Mouse (Mus musculus) embryonic fibroblast, embryonic 13.5 days (primary cell): ENCODE data around the gene Aacs. TPM values are rescaled to one million over a fixed set of nuclear protein-coding genes. Genes with fewer than 3 reads are reported as not detected.
A peak's percentile ranks its signal among the peaks of the same experiment; 100 is the strongest.

Source experiments
- H3K27ac ChIP-seq: 2 replicates; pipeline ENCODE4 v1.5.1; 2012; ENCODE audit warnings: low read length, control low read depth, inconsistent platforms; ENCODE audit not compliant: insufficient read depth
- H3K4me1 ChIP-seq: 2 replicates; pipeline ENCODE4 v1.6.1; 2011; ENCODE audit warnings: low read length; ENCODE audit not compliant: control insufficient read depth, insufficient read depth
- H3K4me3 ChIP-seq: 2 replicates; pipeline ENCODE4 v1.5.1; 2011; ENCODE audit warnings: mild to moderate bottlenecking, control low read depth, low read length; ENCODE audit not compliant: insufficient read depth
- CTCF ChIP-seq: IDR thresholded peaks from 2 replicates; pipeline ENCODE4 v1.5.1; 2011; ENCODE audit warnings: mild to moderate bottlenecking, control low read depth, low read length, moderate library complexity, borderline replicate concordance; ENCODE audit not compliant: insufficient read depth
- POLR2A ChIP-seq: IDR thresholded peaks from 2 replicates; pipeline ENCODE4 v1.6.1; 2011; ENCODE audit warnings: low read depth, mild to moderate bottlenecking, control low read depth, low read length, moderate library complexity
- polyA plus RNA-seq: library from polyadenylated mRNA; stranded (reverse); fragments of >200 nt; gene quantifications from 2 replicates; pipeline ENCODE4 v1.2.4, GENCODE M21; 2011; ENCODE audit warnings: low read depth; ENCODE audit not compliant: missing spikeins, insufficient read length

Gene Aacs
- polyA plus RNA-seq, 1 experiment = 40.7 TPM

GRCm38 (mm10) chr5:125443915-125444314 lies 31.7 kb upstream of the Aacs start:
- no peak for TF ChIP-seq CTCF
- TF ChIP-seq POLR2A = no peak
- Histone ChIP-seq H3K27ac (no peak overlapping the region), H3K4me3 (no peak overlapping the region), H3K4me1 (peaks cover 5% of the 10 kb centered on the region; the same call in 1 of the 2 replicates)

- H3K4me1 ChIP-seq = peaks cover 7% of the 10 kb centered on the region; the same call in 1 of the 2 replicates
- no peak overlapping the region for H3K27ac ChIP-seq
- no peak overlapping the region for H3K4me3 ChIP-seq
- TF ChIP-seq POLR2A (no peak), CTCF (no peak)
These were observed 31.1 kb upstream of the Aacs start for GRCm38 (mm10) chr5:125444554-125444953.

- TF ChIP-seq CTCF (no peak), POLR2A (no peak)
- H3K4me3 ChIP-seq = no peak overlapping the region
- peaks cover 7% of the 10 kb centered on the region; the same call in 1 of the 2 replicates for H3K4me1 ChIP-seq
- H3K27ac ChIP-seq = no peak overlapping the region
These were observed 29.3 kb upstream of the Aacs start for GRCm38 (mm10) chr5:125446344-125446743.

GRCm38 (mm10) chr5:125448026-125448425 lies 27.6 kb upstream of the Aacs start:
- no peak overlapping the region for H3K27ac ChIP-seq
- peaks cover 7% of the 10 kb centered on the region; the same call in 1 of the 2 replicates for H3K4me1 ChIP-seq
- no peak overlapping the region for H3K4me3 ChIP-seq
- no peak for TF ChIP-seq POLR2A
- TF ChIP-seq CTCF = no peak

- TF ChIP-seq CTCF (no peak), POLR2A (no peak)
- Histone ChIP-seq H3K4me1 (peaks cover 7% of the 10 kb centered on the region; the same call in 1 of the 2 replicates), H3K4me3 (no peak overlapping the region), H3K27ac (peak overlapping the region; percentile 5; the same call in 1 of the 2 replicates)
These were observed 27.0 kb upstream of the Aacs start for GRCm38 (mm10) chr5:125448631-125449030.

- peaks cover 7% of the 10 kb centered on the region; the same call in 1 of the 2 replicates for H3K4me1 ChIP-seq
- H3K27ac ChIP-seq = peak overlapping the region; percentile 32; the same call in 1 of the 2 replicates
- TF ChIP-seq POLR2A (no peak), CTCF (no peak)
- no peak overlapping the region for H3K4me3 ChIP-seq
These were observed 26.3 kb upstream of the Aacs start for GRCm38 (mm10) chr5:125449306-125449705.

- H3K27ac ChIP-seq = no peak overlapping the region
- H3K4me1 ChIP-seq = peaks cover 7% of the 10 kb centered on the region; the same call in 1 of the 2 replicates
- TF ChIP-seq CTCF = no peak
- TF ChIP-seq POLR2A = no peak
- no peak overlapping the region for H3K4me3 ChIP-seq
These were observed 23.0 kb upstream of the Aacs start for GRCm38 (mm10) chr5:125452573-125452972.

- TF ChIP-seq CTCF (no peak), POLR2A (no peak)
- no peak overlapping the region for H3K27ac ChIP-seq
- H3K4me3 ChIP-seq = no peak overlapping the region
- no peaks in the 10 kb centered on the region for H3K4me1 ChIP-seq
These were observed 19.5 kb upstream of the Aacs start for GRCm38 (mm10) chr5:125456100-125456499.

GRCm38 (mm10) chr5:125457538-125457937 lies 18.1 kb upstream of the Aacs start:
- TF ChIP-seq CTCF (no peak), POLR2A (no peak)
- Histone ChIP-seq H3K4me1 (no peaks in the 10 kb centered on the region), H3K27ac (no peak overlapping the region), H3K4me3 (no peak overlapping the region)

GRCm38 (mm10) chr5:125460574-125460973 lies 15.0 kb upstream of the Aacs start:
- Histone ChIP-seq H3K4me1 (no peaks in the 10 kb centered on the region), H3K27ac (no peak overlapping the region), H3K4me3 (no peak overlapping the region)
- TF ChIP-seq CTCF = no peak
